Mouse (Mus musculus) retina, adult 2 months (tissue): Measurements from ENCODE around the gene Wtip.
"Not testable (repeated sequence)": the region's sequence is repeated elsewhere in the genome, so short reads cannot be mapped to it uniquely, and the experiment has no call there.

ENCODE experiments used
- DNase-seq: peaks from one replicate; pipeline ENCODE4 v3.0.0-alpha.2; 2012; ENCODE audit warnings: low read depth, low spot score

The Wtip gene

GRCm38 (mm10) chr7:34120636-34121035 is 12.4 kb downstream of the Wtip start:
- DNase-seq = not testable (repeated sequence)

GRCm38 (mm10) chr7:34116601-34117000 is 16.5 kb downstream of the Wtip start:
- no peak for DNase-seq

- no peak for DNase-seq
Observed at GRCm38 (mm10) chr7:34109190-34109589, 23.9 kb downstream of the Wtip start.

- no peak for DNase-seq
Observed at GRCm38 (mm10) chr7:34101276-34101675, 31.8 kb downstream of the Wtip start.

GRCm38 (mm10) chr7:34100002-34100401 is 33.1 kb downstream of the Wtip start:
- DNase-seq = no peak

GRCm38 (mm10) chr7:34094911-34095481 is 38.1 kb downstream of the Wtip start, which contains the start of gene Scgb1b30:
Scgb1b30 (plus strand) TSS chr7:34095431.
- DNase-seq = no peak

- not testable (repeated sequence) for DNase-seq
Observed at GRCm38 (mm10) chr7:34068132-34068531, 64.9 kb downstream of the Wtip start.
